Mouse (Mus musculus) liver, embryonic 14.5 days (tissue): ENCODE data around the gene Ndufaf1. TPM values are rescaled to one million over a fixed set of nuclear protein-coding genes. Genes with fewer than 3 reads are reported as not detected.

ENCODE experiments used
- ATAC-seq: fragments of 200-750 bp; cut with Nextera tagmentation; 2 replicates; pipeline ENCODE4 v1.8.0; 2017; ENCODE audit warnings: moderate number of reproducible peaks, mild to moderate bottlenecking, moderate library complexity; ENCODE audit not compliant: insufficient read depth
- DNase-seq, 3 experiments: peaks; one replicate each; pipeline ENCODE4 v3.0.0-alpha.2; 2012 to 2013; ENCODE audit warnings: low read depth in 3 of 3, low spot score in 3 of 3
- H3K27ac ChIP-seq: fragments of 300-500 bp; sonication (generic); 2 replicates; pipeline ENCODE4 v1.5.1; 2014; ENCODE audit warnings: moderate library complexity, mild to moderate bottlenecking, control low read depth, inconsistent platforms
- H3K27me3 ChIP-seq: fragments of 300-500 bp; sonication (generic); 2 replicates; pipeline ENCODE4 v1.6.1; 2014; ENCODE audit warnings: mild to moderate bottlenecking, low read length, moderate library complexity; ENCODE audit not compliant: control insufficient read depth, insufficient read depth
- H3K36me3 ChIP-seq: fragments of 300-500 bp; sonication (generic); replicated peaks from 2 replicates; pipeline ENCODE4 v1.6.1; 2014; ENCODE audit warnings: low read depth; ENCODE audit not compliant: control insufficient read depth, insufficient read depth
- H3K4me1 ChIP-seq, 2 experiments: fragments of 200-500 bp in 1 of 2; fragments of 300-500 bp in 1 of 2; sonication (generic) in 1 of 2; replicated peaks; 2 replicates each; pipeline ENCODE4 v1.6.1; 2012 to 2014; ENCODE audit warnings: antibody characterized with exemption in 1 of 2, inconsistent platforms in 1 of 2, low read length in 1 of 2; ENCODE audit not compliant: control insufficient read depth in 2 of 2, insufficient read depth in 2 of 2
- H3K4me2 ChIP-seq: fragments of 300-500 bp; sonication (generic); 2 replicates; pipeline ENCODE4 v1.6.1; 2014; ENCODE audit warnings: low read depth, mild to moderate bottlenecking, control low read depth, moderate library complexity
- H3K4me3 ChIP-seq, 2 experiments: fragments of 200-500 bp in 1 of 2; fragments of 300-500 bp in 1 of 2; sonication (generic) in 1 of 2; 2 replicates each; pipeline ENCODE4 v1.5.1; 2012 to 2014; ENCODE audit warnings: low read depth in 2 of 2, low read length in 2 of 2, mild to moderate bottlenecking in 2 of 2, control low read depth in 1 of 2, inconsistent platforms in 1 of 2, moderate library complexity in 1 of 2; ENCODE audit not compliant: insufficient read depth in 1 of 2
- H3K9ac ChIP-seq: fragments of 300-500 bp; sonication (generic); replicated peaks from 2 replicates; pipeline ENCODE4 v1.6.1; 2014; ENCODE audit warnings: mild to moderate bottlenecking, control low read depth, moderate library complexity
- H3K9me3 ChIP-seq: fragments of 300-500 bp; sonication (generic); 2 replicates; pipeline ENCODE4 v1.6.1; 2016; ENCODE audit warnings: low read length, mixed read lengths; ENCODE audit not compliant: control insufficient read depth
- CTCF ChIP-seq: IDR thresholded peaks from 2 replicates; pipeline ENCODE4 v1.5.1; 2016; ENCODE audit warnings: antibody characterized with exemption, low read depth, control low read depth
- EP300 ChIP-seq: IDR thresholded peaks from 2 replicates; pipeline ENCODE4 v1.6.1; 2016; ENCODE audit warnings: antibody characterized with exemption, low read depth
- WGBS: fragments of 180-500 bp; shearing (Covaris S2); extraction: QIAGEN DNeasy Blood & Tissue Kit; methylation state at CpG from one replicate; pipeline ENCODE4 v1.1.7; 2014; ENCODE audit not compliant: insufficient replicate concordance; 5-methylcytosine and 5-hydroxymethylcytosine counted together
- polyA plus RNA-seq, 2 experiments: library from polyadenylated mRNA; depleted of rRNA in 1 of 2; stranded (reverse) in 1 of 2; unstranded in 1 of 2; fragments of >200 nt; fragmentation: Nextera tagmentation in 1 of 2; extraction: Ambion mirVana in 1 of 2; gene quantifications; 2 replicates each; pipeline versions ENCODE4 v1.2.1 to v1.2.3; 2012 to 2014

Gene Ndufaf1
- polyA plus RNA-seq, 2 experiments: 11.7 to 28.5 TPM

DNA sequence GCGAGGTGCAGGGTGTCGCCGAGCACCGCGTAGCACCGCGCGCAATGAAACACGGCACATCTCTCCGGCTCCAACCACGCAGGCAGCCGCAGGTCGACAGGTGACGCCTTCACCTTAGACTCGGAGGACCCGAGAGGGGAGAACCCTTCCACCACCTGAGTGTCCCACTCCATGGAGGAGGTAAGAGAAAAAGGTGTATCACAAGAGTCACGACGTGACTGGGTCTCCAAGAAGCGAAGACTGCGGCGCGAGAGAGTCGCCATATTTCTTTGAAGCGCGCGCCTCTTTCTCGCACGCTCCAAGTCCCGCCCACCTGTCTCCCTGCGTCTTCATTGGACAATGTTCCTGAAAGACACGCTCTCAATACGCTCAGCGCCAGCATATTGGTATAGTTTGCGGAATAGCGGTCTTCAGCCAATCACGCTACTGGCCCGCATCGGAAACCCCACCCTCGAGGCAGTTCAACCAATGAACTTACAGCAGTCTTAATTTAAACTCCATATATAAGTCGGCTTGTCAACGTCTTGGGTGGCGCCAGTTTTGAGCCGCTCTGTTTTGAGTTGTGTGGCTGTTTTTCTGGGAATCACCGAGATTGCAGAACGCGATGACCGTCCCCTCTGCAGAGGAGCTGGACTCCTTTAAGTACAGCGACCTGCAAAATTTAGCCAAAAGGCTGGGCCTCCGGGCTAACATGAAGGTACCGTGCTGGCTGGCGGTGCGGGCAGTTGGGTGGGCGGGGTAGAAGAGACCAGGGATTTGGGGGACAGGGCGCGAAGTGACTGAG, 44.2 kb downstream of the Ndufaf1 start, which contains the start of the genes Nusap1 and Oip5:
TSS of gene Nusap1 (plus strand) at position 100 of the 784 bp plus-strand sequence.
TSS of gene Oip5 (minus strand) at position 271 of the 784 bp plus-strand sequence.
- no peaks in the 10 kb centered on the region for H3K9me3 ChIP-seq
- DNase-seq (peak; percentile 98 to 99 (median 98)), ATAC-seq (peak; percentile 97)
- peak within 1 kb of the TSS; percentile 88 for H3K27ac ChIP-seq
- under 1% methylated on average over 55 of the region's 55 CpGs for WGBS
- no peak for TF ChIP-seq CTCF
- TF ChIP-seq EP300: peak; percentile 19; the same call in 1 of the 2 replicates
- H3K4me3 ChIP-seq: peak within 1 kb of the TSS; percentile 82 to 99
- peak within 1 kb of the TSS; percentile 95 for H3K9ac ChIP-seq
- peaks cover 15% of the 10 kb centered on the region in 2 experiments; a peak in 3 of 4 replicates for H3K4me1 ChIP-seq
- H3K4me2 ChIP-seq: peak within 1 kb of the TSS; percentile 76
- no peaks in the 10 kb centered on the region for H3K27me3 ChIP-seq
- H3K36me3 ChIP-seq: peaks cover 32% of the 10 kb centered on the region

DNA sequence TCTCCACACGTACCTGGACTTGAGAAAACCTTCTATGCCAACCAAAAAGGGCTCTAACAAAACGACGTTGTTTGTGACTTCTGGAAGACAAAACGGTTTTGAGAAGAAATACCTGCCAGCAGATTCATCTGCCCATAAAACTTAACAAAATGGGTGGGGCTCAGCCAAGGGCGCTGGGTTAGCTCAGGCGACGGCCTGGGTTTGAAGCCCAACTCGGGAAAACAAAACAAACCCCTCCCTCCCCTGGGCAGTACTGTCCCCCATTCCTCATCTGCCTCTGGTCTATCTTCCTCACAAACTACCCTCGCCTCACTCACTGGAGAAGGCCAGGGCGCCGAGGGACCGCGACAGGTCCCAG, 44.8 kb downstream of the Ndufaf1 start:
- Histone ChIP-seq H3K27ac (peak overlapping the region; percentile 88), H3K27me3 (no peaks in the 10 kb centered on the region), H3K9me3 (no peaks in the 10 kb centered on the region), H3K4me1 (peaks cover 15% of the 10 kb centered on the region in 2 experiments; a peak in 3 of 4 replicates), H3K36me3 (peaks cover 34% of the 10 kb centered on the region), H3K4me3 (peak overlapping the region; percentile 82 to 93), H3K9ac (peak overlapping the region; percentile 90), H3K4me2 (peak overlapping the region; percentile 76)
- TF ChIP-seq EP300: no peak
- WGBS: 0% methylated on average over 13 of the region's 13 CpGs
- peak; percentile 52 to 64 (median 53) for DNase-seq
- ATAC-seq: peak; percentile 71

DNA sequence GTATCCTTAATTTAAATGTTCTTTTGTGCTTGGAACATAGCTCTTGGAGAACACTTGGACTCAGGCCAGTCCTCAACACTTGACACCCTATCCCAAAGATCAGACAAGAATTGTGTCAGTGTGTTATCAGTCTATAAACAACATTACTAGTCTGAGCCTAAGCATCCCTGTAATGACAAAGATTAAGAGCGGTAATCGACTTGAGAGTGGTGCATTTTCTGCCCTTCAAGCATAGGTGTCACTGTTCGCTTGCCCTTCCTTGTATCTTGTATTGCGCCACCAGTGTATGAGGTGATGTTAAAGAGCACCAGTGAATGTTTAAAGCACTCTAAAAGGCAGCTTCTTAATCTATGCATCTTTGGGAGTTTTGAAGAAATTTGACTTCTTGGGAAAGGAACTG, 55.6 kb downstream of the Ndufaf1 start:
- no peak overlapping the region for H3K9ac ChIP-seq
- ATAC-seq (peak; percentile 47), DNase-seq (peak; percentile 33 to 73 (median 52))
- H3K4me2 ChIP-seq: peak overlapping the region; percentile 23
- peaks cover 43 to 45% of the 10 kb centered on the region in 2 experiments for H3K4me1 ChIP-seq
- 45% methylated on average over 4 of the region's 4 CpGs for WGBS
- H3K27ac ChIP-seq: peak overlapping the region; percentile 89
- H3K36me3 ChIP-seq: peaks cover 81% of the 10 kb centered on the region
- no peak overlapping the region for H3K4me3 ChIP-seq
- no peaks in the 10 kb centered on the region for H3K27me3 ChIP-seq
- H3K9me3 ChIP-seq: no peaks in the 10 kb centered on the region
- TF ChIP-seq EP300 (peak; percentile 64), CTCF (peak; percentile 73)

Other genes starting within 250 kb of the Ndufaf1 start
- 3.3 and 4.4 TPM in 2 replicates for gene Ino80, start 185.1 kb downstream of the Ndufaf1 start, polyA plus RNA-seq (2012; rRNA removed)
- 1.8 and 2.0 TPM in 2 replicates for gene Ino80, start 185.1 kb downstream of the Ndufaf1 start, polyA plus RNA-seq (2014; fragmentation: Nextera tagmentation; extraction: Ambion mirVana)
- gene Exd1, start 115.2 kb downstream of the Ndufaf1 start, polyA plus RNA-seq (2012; rRNA removed): 0.11 and 0.12 TPM in 2 replicates
- 0.14 and 0.15 TPM in 2 replicates for gene Exd1, start 115.2 kb downstream of the Ndufaf1 start, polyA plus RNA-seq (2014; fragmentation: Nextera tagmentation; extraction: Ambion mirVana)
- gene Chp1, start 115.1 kb downstream of the Ndufaf1 start, polyA plus RNA-seq (2012; rRNA removed): 28.1 and 31.3 TPM in 2 replicates
- gene Chp1, start 115.1 kb downstream of the Ndufaf1 start, polyA plus RNA-seq (2014; fragmentation: Nextera tagmentation; extraction: Ambion mirVana): 47.5 and 49.3 TPM in 2 replicates
- 24.3 and 45.1 TPM in 2 replicates for gene Nusap1, start 44.5 kb downstream of the Ndufaf1 start, polyA plus RNA-seq (2012; rRNA removed)
- 88.3 and 88.4 TPM in 2 replicates for gene Nusap1, start 44.5 kb downstream of the Ndufaf1 start, polyA plus RNA-seq (2014; fragmentation: Nextera tagmentation; extraction: Ambion mirVana)
- gene Oip5, start 44.4 kb downstream of the Ndufaf1 start, polyA plus RNA-seq (2012; rRNA removed): 22.6 and 23.9 TPM in 2 replicates
- 30.1 and 37.8 TPM in 2 replicates for gene Oip5, start 44.4 kb downstream of the Ndufaf1 start, polyA plus RNA-seq (2014; fragmentation: Nextera tagmentation; extraction: Ambion mirVana)
- gene Rtf1, start 12.2 kb upstream of the Ndufaf1 start, polyA plus RNA-seq (2012; rRNA removed): 6.1 and 7.9 TPM in 2 replicates
- 6.6 and 9.0 TPM in 2 replicates for gene Rtf1, start 12.2 kb upstream of the Ndufaf1 start, polyA plus RNA-seq (2014; fragmentation: Nextera tagmentation; extraction: Ambion mirVana)
- 2.0 and 2.1 TPM in 2 replicates for gene Itpka, start 79.5 kb upstream of the Ndufaf1 start, polyA plus RNA-seq (2012; rRNA removed)
- gene Itpka, start 79.5 kb upstream of the Ndufaf1 start, polyA plus RNA-seq (2014; fragmentation: Nextera tagmentation; extraction: Ambion mirVana): 2.3 and 2.4 TPM in 2 replicates
- gene Ltk, start 97.6 kb upstream of the Ndufaf1 start, polyA plus RNA-seq (2012; rRNA removed): 0.08 and 0.12 TPM in 2 replicates
- 0.05 and 0.06 TPM in 2 replicates for gene Ltk, start 97.6 kb upstream of the Ndufaf1 start, polyA plus RNA-seq (2014; fragmentation: Nextera tagmentation; extraction: Ambion mirVana)
- 6.1 and 6.6 TPM in 2 replicates for gene Rpap1, start 124.7 kb upstream of the Ndufaf1 start, polyA plus RNA-seq (2012; rRNA removed)
- gene Rpap1, start 124.7 kb upstream of the Ndufaf1 start, polyA plus RNA-seq (2014; fragmentation: Nextera tagmentation; extraction: Ambion mirVana): 6.0 and 6.7 TPM in 2 replicates
- 0.71 and 0.76 TPM in 2 replicates for gene Tyro3, start 134.9 kb upstream of the Ndufaf1 start, polyA plus RNA-seq (2012; rRNA removed)
- 0.65 and 0.73 TPM in 2 replicates for gene Tyro3, start 134.9 kb upstream of the Ndufaf1 start, polyA plus RNA-seq (2014; fragmentation: Nextera tagmentation; extraction: Ambion mirVana)
- 4.2 and 4.6 TPM in 2 replicates for gene Mga, start 234.4 kb upstream of the Ndufaf1 start, polyA plus RNA-seq (2012; rRNA removed)
- 6.0 and 6.6 TPM in 2 replicates for gene Mga, start 234.4 kb upstream of the Ndufaf1 start, polyA plus RNA-seq (2014; fragmentation: Nextera tagmentation; extraction: Ambion mirVana)